Mouse (Mus musculus) cerebellum, adult 2 months (tissue): ENCODE results near the gene Mccc2.

Experiments
- CTCF ChIP-seq: fragments of 200-500 bp; IDR thresholded peaks from 2 replicates; pipeline ENCODE4 v1.5.1; 2011; ENCODE audit warnings: low read depth, mild to moderate bottlenecking, control low read depth, low read length, moderate library complexity, borderline replicate concordance; ENCODE audit not compliant: insufficient read depth
- POLR2A ChIP-seq: fragments of 200-500 bp; IDR thresholded peaks from 2 replicates; pipeline ENCODE4 v1.6.1; 2011; ENCODE audit warnings: low read length, control low read depth, borderline replicate concordance; ENCODE audit not compliant: insufficient read depth

DNA sequence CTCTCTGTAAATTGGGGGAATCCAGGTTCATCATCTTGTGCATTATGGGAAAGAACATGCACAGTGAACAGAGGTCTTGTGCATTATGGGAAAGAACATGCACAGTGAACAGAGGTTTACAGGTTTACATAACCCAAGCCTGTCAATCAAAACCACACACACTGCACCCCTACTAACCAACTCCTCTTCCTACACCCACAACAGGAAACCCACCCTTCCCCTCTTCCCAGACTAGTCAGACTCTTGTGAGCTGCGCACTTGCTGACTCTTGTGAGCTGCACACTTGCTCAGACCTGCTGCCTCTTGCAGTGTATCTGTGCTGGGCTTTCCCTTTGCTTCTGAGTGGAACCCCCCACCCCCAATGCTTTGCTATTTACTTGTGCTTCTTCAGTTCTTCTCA lies 83.0 kb downstream of the Mccc2 start:
- no peak for TF ChIP-seq CTCF
- TF ChIP-seq POLR2A: no peak
